9 mouse cellular contexts compared by ENCODE assay signal in genomic region chr6:146795924-146796545, GRCm38 (mm10). TPM values are rescaled to one million over a fixed set of nuclear protein-coding genes. Genes with fewer than 3 reads are reported as not detected.
A peak's percentile ranks its signal among the peaks of the same experiment; 100 is the strongest.
DNase-seq lines count a peak whose midpoint lies in the region; ATAC-seq and TF ChIP-seq lines count a peak whose summit lies in the region.
"Had no signal": no experiment of that assay in that cellular context is flagged by ENCODE, and none has a peak within 500 bp of the region (broad histone marks: within the 10 kb centered on the region; RNA-seq: fewer than 3 reads in every experiment).

Arntl2 (plus strand) TSS chr6:146796055.

- 0 out of 2 replicates have a peak within 1 kb of the TSS, but pooled peaks have one; percentile 9 for H3K27ac ChIP-seq in embryonic fibroblast, embryonic 13.5 days (ENCODE audit: insufficient read depth, low read length)
- H3K27ac ChIP-seq in heart, embryonic 10.5 days: peak within 1 kb of the TSS; percentile 76
- no peak within 1 kb of the TSS for H3K27ac ChIP-seq in limb, embryonic 13.5 days
- H3K27ac ChIP-seq in midbrain, embryonic 14.5 days (replicated peaks; ENCODE audit: low read depth, low read length): no peak within 1 kb of the TSS
- H3K27ac ChIP-seq in stomach, embryonic 14.5 days (ENCODE audit: low read length): no peak within 1 kb of the TSS

- H3K9me3 ChIP-seq in heart, embryonic 10.5 days: no peaks in the 10 kb centered on the region
- H3K9me3 ChIP-seq in limb, embryonic 13.5 days: no peaks in the 10 kb centered on the region
- H3K9me3 ChIP-seq in midbrain, embryonic 14.5 days (ENCODE audit: control insufficient read depth, low read length): no peaks in the 10 kb centered on the region
- no peaks in the 10 kb centered on the region for H3K9me3 ChIP-seq in stomach, embryonic 14.5 days (ENCODE audit: control insufficient read depth, low read depth, low read length)
- H3K9me3 ChIP-seq: G1E had no signal

- no peak for TF ChIP-seq CTCF in embryonic fibroblast, embryonic 13.5 days (IDR thresholded peaks at IDR 0.05; ENCODE audit: borderline replicate concordance, insufficient read depth, low read length)

- H3K27me3 ChIP-seq in heart, embryonic 10.5 days (ENCODE audit: insufficient read depth, poor library complexity, severe bottlenecking): peaks cover 8% of the 10 kb centered on the region; the same call in 1 of the 2 replicates
- peaks cover 6% of the 10 kb centered on the region; the same call in 1 of the 2 replicates for H3K27me3 ChIP-seq in limb, embryonic 13.5 days
- H3K27me3 ChIP-seq in midbrain, embryonic 14.5 days (ENCODE audit: control insufficient read depth, insufficient read depth, low read length): peaks cover 4% of the 10 kb centered on the region; the same call in 1 of the 2 replicates
- H3K27me3 ChIP-seq in stomach, embryonic 14.5 days (ENCODE audit: control insufficient read depth, insufficient read depth, low read length): no peaks in the 10 kb centered on the region

- peak within 1 kb of the TSS; percentile 85 for H3K4me2 ChIP-seq in limb, embryonic 13.5 days (replicated peaks)
- peak within 1 kb of the TSS; percentile 91 for H3K4me2 ChIP-seq in midbrain, embryonic 14.5 days (ENCODE audit: low read length)
- peak within 1 kb of the TSS; percentile 85 for H3K4me2 ChIP-seq in stomach, embryonic 14.5 days (replicated peaks; ENCODE audit: low read depth, low read length)

- peaks cover 12% of the 10 kb centered on the region for H3K4me1 ChIP-seq in embryonic fibroblast, embryonic 13.5 days (ENCODE audit: control insufficient read depth, insufficient read depth, low read length)
- H3K4me1 ChIP-seq in heart, embryonic 10.5 days: peaks cover 16% of the 10 kb centered on the region; the same call in 1 of the 2 replicates
- H3K4me1 ChIP-seq in limb, embryonic 13.5 days: peaks cover 8% of the 10 kb centered on the region; the same call in 1 of the 2 replicates
- peaks cover 6% of the 10 kb centered on the region; the same call in 1 of the 2 replicates for H3K4me1 ChIP-seq in midbrain, embryonic 14.5 days (ENCODE audit: control insufficient read depth, insufficient read depth, low read length)
- H3K4me1 ChIP-seq in stomach, embryonic 14.5 days (ENCODE audit: control insufficient read depth, insufficient read depth, low read length): no peaks in the 10 kb centered on the region

- WGBS in heart, embryonic 10.5 days: under 1% methylated on average over 36 of the region's 36 CpGs
- WGBS in limb, embryonic 13.5 days: under 1% methylated on average over 36 of the region's 36 CpGs
- 2% methylated on average over 36 of the region's 36 CpGs for WGBS in midbrain, embryonic 14.5 days
- WGBS in stomach, embryonic 14.5 days: 2% methylated on average over 36 of the region's 36 CpGs

- DNase-seq in urinary bladder, adult 18-20 months (ENCODE audit: low spot score in 2 of 2): peak; percentile 63 to 65
- DNase-seq in urinary bladder, postnatal 10 days (ENCODE audit: low spot score): no peak
- DNase-seq in heart, embryonic 10.5 days (ENCODE audit: low spot score): peak; percentile 88
- DNase-seq in kidney, adult 9 months: peak; percentile 57
- peak; percentile 77 for DNase-seq in midbrain, embryonic 14.5 days

- peak within 1 kb of the TSS; percentile 62 for H3K4me3 ChIP-seq in embryonic fibroblast, embryonic 13.5 days (ENCODE audit: insufficient read depth, low read length)
- peak within 1 kb of the TSS; percentile 60 for H3K4me3 ChIP-seq in heart, embryonic 10.5 days
- peak within 1 kb of the TSS; percentile 54 for H3K4me3 ChIP-seq in limb, embryonic 13.5 days
- peak within 1 kb of the TSS; percentile 48 for H3K4me3 ChIP-seq in midbrain, embryonic 14.5 days (replicated peaks; ENCODE audit: low read depth, low read length)
- H3K4me3 ChIP-seq in stomach, embryonic 14.5 days (ENCODE audit: low read depth, low read length): peak within 1 kb of the TSS; percentile 43

- H3K9ac ChIP-seq in limb, embryonic 13.5 days: peak within 1 kb of the TSS; percentile 72
- H3K9ac ChIP-seq in midbrain, embryonic 14.5 days (replicated peaks; ENCODE audit: low read length): peak within 1 kb of the TSS; percentile 64
- peak within 1 kb of the TSS; percentile 47 for H3K9ac ChIP-seq in stomach, embryonic 14.5 days (replicated peaks; ENCODE audit: low read depth, low read length)

- H3K36me3 ChIP-seq in heart, embryonic 10.5 days: no peaks in the 10 kb centered on the region
- no peaks in the 10 kb centered on the region for H3K36me3 ChIP-seq in limb, embryonic 13.5 days
- H3K36me3 ChIP-seq in midbrain, embryonic 14.5 days (ENCODE audit: control insufficient read depth, insufficient read depth, low read length): no peaks in the 10 kb centered on the region
- no peaks in the 10 kb centered on the region for H3K36me3 ChIP-seq in stomach, embryonic 14.5 days (ENCODE audit: control insufficient read depth, insufficient read depth, low read length)
- H3K36me3 ChIP-seq: G1E had no signal

- ATAC-seq in limb, embryonic 13.5 days (ENCODE audit: low FRiP score, low read depth): peak; percentile 97
- peak; percentile 85 for ATAC-seq in midbrain, embryonic 14.5 days (ENCODE audit: low FRiP score, low TSS enrichment)
- peak; percentile 96 for ATAC-seq in stomach, embryonic 14.5 days (ENCODE audit: insufficient number of reproducible peaks, insufficient read depth, low FRiP score, low read depth)

- TF ChIP-seq POLR2A in embryonic fibroblast, embryonic 13.5 days (IDR thresholded peaks at IDR 0.05; ENCODE audit: low read depth, low read length): peak; percentile 98

RNA-seq across cellular contexts. Expression of gene Arntl2, which starts in this region (rescaled TPM):
- polyA plus RNA-seq in embryonic fibroblast, embryonic 13.5 days (2011; ENCODE audit: insufficient read length, low read depth, missing spikeins): 13.7 and 14.5 TPM in 2 replicates
- 2.7 and 3.6 TPM in 2 replicates for polyA plus RNA-seq in heart, embryonic 10.5 days (2016; fragmentation: Nextera tagmentation; extraction: Ambion mirVana)
- polyA plus RNA-seq in limb, embryonic 13.5 days (2015; fragmentation: Nextera tagmentation; extraction: Ambion mirVana): 7.3 and 10.2 TPM in 2 replicates
- 0.73 and 2.3 TPM in 2 replicates for polyA plus RNA-seq in midbrain, embryonic 14.5 days (2014; fragmentation: Nextera tagmentation; extraction: Ambion mirVana)
- 7.1 and 8.5 TPM in 2 replicates for polyA plus RNA-seq in stomach, embryonic 14.5 days (2014; fragmentation: Nextera tagmentation; extraction: Ambion mirVana)
- polyA plus RNA-seq: G1E had no signal

Comparison
In these comparisons a context has a peak if more than half of its experiments do, and no peak if none do; other contexts are left out.
1. H3K27ac ChIP-seq: peak in embryonic fibroblast, embryonic 13.5 days (single experiment) and heart, embryonic 10.5 days (single experiment); none in limb, embryonic 13.5 days (single experiment), midbrain, embryonic 14.5 days (single experiment) and stomach, embryonic 14.5 days (single experiment).
2. Peak in every context shown above with its lines, with median percentiles within 50 percentile points of each other: H3K4me3 ChIP-seq, ATAC-seq, H3K4me2 ChIP-seq and H3K9ac ChIP-seq.